Mouse (Mus musculus) kidney, embryonic 14.5 days (tissue): ENCODE data around the gene Nkx2-5. TPM values are rescaled to one million over a fixed set of nuclear protein-coding genes. Genes with fewer than 3 reads are reported as not detected.

Source experiments
- ATAC-seq: fragments of 200-750 bp; cut with Nextera tagmentation; 2 replicates; pipeline ENCODE4 v1.8.0; 2017; ENCODE audit warnings: moderate number of reproducible peaks, mild to moderate bottlenecking, moderate TSS enrichment, moderate library complexity; ENCODE audit not compliant: low FRiP score, low TSS enrichment
- H3K27ac ChIP-seq: fragments of 300-500 bp; sonication (generic); 2 replicates; pipeline ENCODE4 v1.5.1; 2014; ENCODE audit warnings: low read depth, mild to moderate bottlenecking, low read length, moderate library complexity, mixed read lengths
- H3K27me3 ChIP-seq: fragments of 300-500 bp; sonication (generic); 2 replicates; pipeline ENCODE4 v1.6.1; 2014; ENCODE audit warnings: mild to moderate bottlenecking, low read length; ENCODE audit not compliant: control insufficient read depth, insufficient read depth
- H3K36me3 ChIP-seq: fragments of 300-500 bp; sonication (generic); 2 replicates; pipeline ENCODE4 v1.6.1; 2014; ENCODE audit warnings: low read length, mixed read lengths; ENCODE audit not compliant: control insufficient read depth, insufficient read depth
- H3K4me1 ChIP-seq: fragments of 300-500 bp; sonication (generic); 2 replicates; pipeline ENCODE4 v1.6.1; 2014; ENCODE audit warnings: low read length, mixed read lengths; ENCODE audit not compliant: control insufficient read depth, insufficient read depth
- H3K4me2 ChIP-seq: fragments of 300-500 bp; sonication (generic); replicated peaks from 2 replicates; pipeline ENCODE4 v1.6.1; 2014; ENCODE audit warnings: low read depth, mild to moderate bottlenecking, low read length
- H3K4me3 ChIP-seq: fragments of 300-500 bp; sonication (generic); 2 replicates; pipeline ENCODE4 v1.5.1; 2014; ENCODE audit warnings: mild to moderate bottlenecking, low read length
- H3K9ac ChIP-seq: fragments of 300-500 bp; sonication (generic); 2 replicates; pipeline ENCODE4 v1.6.1; 2014; ENCODE audit warnings: low read depth, mild to moderate bottlenecking, low read length, moderate library complexity
- H3K9me3 ChIP-seq: fragments of 300-500 bp; sonication (generic); 2 replicates; pipeline ENCODE4 v1.6.1; 2016; ENCODE audit warnings: low read length; ENCODE audit not compliant: control insufficient read depth
- WGBS: fragments of 180-500 bp; shearing (Covaris S2); extraction: QIAGEN DNeasy Blood & Tissue Kit; methylation state at CpG from one replicate; pipeline ENCODE4 v1.1.7; 2014; 5-methylcytosine and 5-hydroxymethylcytosine counted together
- polyA plus RNA-seq: library from polyadenylated mRNA; unstranded; fragments of >200 nt; fragmentation: Nextera tagmentation; extraction: Ambion mirVana; gene quantifications from 2 replicates; pipeline ENCODE4 v1.2.1, GENCODE M21; 2014

Nkx2-5 gene
- polyA plus RNA-seq = not detected in 2 replicates

DNA sequence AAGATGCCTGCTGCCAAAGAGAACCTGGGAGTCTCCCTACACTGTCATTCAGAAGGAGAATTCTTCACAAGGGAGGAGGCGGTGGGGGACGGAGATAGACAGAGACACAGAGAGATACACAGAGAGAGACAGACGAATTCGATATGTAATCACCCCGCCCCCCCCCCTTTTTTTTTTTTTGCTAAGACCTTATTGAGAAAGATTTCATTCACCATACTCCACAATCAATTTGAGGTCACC is at the start of gene Nkx2-5:
Gene Nkx2-5 (minus strand): TSS at position 101 of the 240 bp plus-strand sequence.
- Histone ChIP-seq H3K27ac (no peak within 1 kb of the TSS), H3K4me2 (no peak within 1 kb of the TSS), H3K9me3 (no peaks in the 10 kb centered on the region), H3K4me3 (peak within 1 kb of the TSS; percentile 8; the same call in 1 of the 2 replicates), H3K9ac (no peak within 1 kb of the TSS), H3K36me3 (no peaks in the 10 kb centered on the region), H3K4me1 (peaks cover 3% of the 10 kb centered on the region; the same call in 1 of the 2 replicates), H3K27me3 (peaks cover 93% of the 10 kb centered on the region)
- ATAC-seq = no peak
- WGBS = 0% methylated on average over 5 of the region's 5 CpGs

DNA sequence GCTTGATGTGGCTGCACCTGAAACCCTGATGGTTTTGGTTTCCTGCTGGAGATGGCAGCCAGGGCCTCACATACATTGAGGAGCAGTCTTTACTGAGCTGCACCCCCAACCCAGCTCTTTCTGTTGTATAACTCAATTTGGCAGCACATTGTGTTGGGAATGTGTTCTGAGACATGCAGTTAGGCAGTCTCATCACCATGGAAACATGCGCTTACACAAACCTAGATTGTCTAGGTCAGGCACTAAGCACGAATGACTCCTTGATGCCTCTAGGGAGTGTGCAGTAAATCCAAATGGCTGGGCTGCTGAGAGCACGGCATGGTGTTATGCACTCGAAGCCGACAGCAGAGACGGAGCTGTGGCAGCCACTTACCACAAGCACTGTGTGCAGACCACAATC is 49.5 kb upstream of the Nkx2-5 start:
- Histone ChIP-seq H3K9me3 (no peaks in the 10 kb centered on the region; the same call in 1 of the 2 replicates), H3K4me1 (no peaks in the 10 kb centered on the region), H3K36me3 (no peaks in the 10 kb centered on the region), H3K27ac (no peak overlapping the region), H3K27me3 (no peaks in the 10 kb centered on the region; the same call in 1 of the 2 replicates), H3K4me2 (no peak overlapping the region), H3K9ac (no peak overlapping the region), H3K4me3 (no peak overlapping the region)
- 61% methylated on average over 6 of the region's 6 CpGs for WGBS
- no peak for ATAC-seq

GRCm38 (mm10) chr17:26893492-26893891 is 48.7 kb upstream of the Nkx2-5 start:
- Histone ChIP-seq H3K4me2 (no peak overlapping the region), H3K27ac (no peak overlapping the region), H3K36me3 (no peaks in the 10 kb centered on the region), H3K9me3 (no peaks in the 10 kb centered on the region; the same call in 1 of the 2 replicates), H3K4me3 (no peak overlapping the region), H3K9ac (no peak overlapping the region), H3K27me3 (no peaks in the 10 kb centered on the region; the same call in 1 of the 2 replicates), H3K4me1 (no peaks in the 10 kb centered on the region)
- 60% methylated on average over 6 of the region's 6 CpGs for WGBS
- no peak for ATAC-seq

DNA sequence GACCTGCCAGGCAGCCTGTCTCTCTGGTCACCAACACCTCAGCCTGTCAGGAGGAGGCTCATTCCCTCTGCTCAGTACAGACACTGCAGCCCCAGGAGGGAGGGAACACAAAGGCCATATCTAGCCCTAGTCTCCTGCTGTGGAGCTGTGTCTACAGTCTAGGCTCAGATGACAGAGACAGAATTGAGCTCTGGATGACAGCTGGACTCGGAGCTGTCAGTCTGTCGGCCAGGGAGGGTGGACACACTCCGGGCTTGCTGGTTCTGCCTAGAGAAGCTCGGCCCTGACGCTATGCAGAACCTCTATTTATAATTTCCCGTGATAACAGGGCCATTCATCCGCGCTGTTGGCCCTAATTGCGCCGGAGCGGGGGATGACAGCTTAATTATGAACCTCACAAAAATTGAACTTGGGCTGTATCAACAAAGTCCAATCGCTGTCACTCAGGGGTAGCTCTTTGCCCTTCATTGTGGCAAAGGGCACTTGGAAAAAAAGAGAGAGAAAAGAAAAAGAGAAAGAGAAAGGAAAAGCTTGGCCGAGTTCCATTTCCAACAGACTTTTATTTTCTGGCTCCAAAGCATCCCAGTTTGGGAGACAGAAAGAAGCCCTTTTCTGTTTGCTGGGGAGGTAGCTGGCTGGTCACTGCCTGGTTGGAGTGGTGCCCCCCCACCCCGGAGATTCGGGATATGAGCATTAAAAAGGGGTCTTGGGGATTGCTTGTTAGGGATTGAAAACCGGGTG is 48.0 kb upstream of the Nkx2-5 start:
- H3K4me1 ChIP-seq = no peaks in the 10 kb centered on the region
- WGBS = 47% methylated on average over 16 of the region's 16 CpGs
- H3K9me3 ChIP-seq = no peaks in the 10 kb centered on the region; the same call in 1 of the 2 replicates
- no peaks in the 10 kb centered on the region for H3K36me3 ChIP-seq
- H3K27ac ChIP-seq = no peak overlapping the region
- no peak overlapping the region for H3K9ac ChIP-seq
- no peak overlapping the region for H3K4me3 ChIP-seq
- no peak overlapping the region for H3K4me2 ChIP-seq
- no peaks in the 10 kb centered on the region; the same call in 1 of the 2 replicates for H3K27me3 ChIP-seq
- no peak for ATAC-seq

GRCm38 (mm10) chr17:26887926-26888325 is 43.1 kb upstream of the Nkx2-5 start:
- 19% methylated on average over 3 of the region's 3 CpGs for WGBS
- H3K27me3 ChIP-seq = peaks cover 7% of the 10 kb centered on the region; the same call in 1 of the 2 replicates
- no peak overlapping the region for H3K9ac ChIP-seq
- no peak overlapping the region for H3K27ac ChIP-seq
- no peak overlapping the region for H3K4me3 ChIP-seq
- no peak for ATAC-seq
- H3K4me2 ChIP-seq = no peak overlapping the region
- H3K36me3 ChIP-seq = no peaks in the 10 kb centered on the region
- H3K4me1 ChIP-seq = peaks cover 5% of the 10 kb centered on the region
- no peaks in the 10 kb centered on the region for H3K9me3 ChIP-seq

GRCm38 (mm10) chr17:26886047-26886749 is 41.4 kb upstream of the Nkx2-5 start:
- H3K27ac ChIP-seq = no peak overlapping the region
- H3K4me3 ChIP-seq = peak overlapping the region; percentile 40
- no peaks in the 10 kb centered on the region for H3K9me3 ChIP-seq
- peak; percentile 87 for ATAC-seq
- H3K36me3 ChIP-seq = no peaks in the 10 kb centered on the region
- WGBS = 9% methylated on average over 30 of the region's 30 CpGs
- peak overlapping the region; percentile 12; the same call in 1 of the 2 replicates for H3K9ac ChIP-seq
- H3K4me1 ChIP-seq = peaks cover 5% of the 10 kb centered on the region
- H3K4me2 ChIP-seq = peak overlapping the region; percentile 43
- peaks cover 7% of the 10 kb centered on the region; the same call in 1 of the 2 replicates for H3K27me3 ChIP-seq

DNA sequence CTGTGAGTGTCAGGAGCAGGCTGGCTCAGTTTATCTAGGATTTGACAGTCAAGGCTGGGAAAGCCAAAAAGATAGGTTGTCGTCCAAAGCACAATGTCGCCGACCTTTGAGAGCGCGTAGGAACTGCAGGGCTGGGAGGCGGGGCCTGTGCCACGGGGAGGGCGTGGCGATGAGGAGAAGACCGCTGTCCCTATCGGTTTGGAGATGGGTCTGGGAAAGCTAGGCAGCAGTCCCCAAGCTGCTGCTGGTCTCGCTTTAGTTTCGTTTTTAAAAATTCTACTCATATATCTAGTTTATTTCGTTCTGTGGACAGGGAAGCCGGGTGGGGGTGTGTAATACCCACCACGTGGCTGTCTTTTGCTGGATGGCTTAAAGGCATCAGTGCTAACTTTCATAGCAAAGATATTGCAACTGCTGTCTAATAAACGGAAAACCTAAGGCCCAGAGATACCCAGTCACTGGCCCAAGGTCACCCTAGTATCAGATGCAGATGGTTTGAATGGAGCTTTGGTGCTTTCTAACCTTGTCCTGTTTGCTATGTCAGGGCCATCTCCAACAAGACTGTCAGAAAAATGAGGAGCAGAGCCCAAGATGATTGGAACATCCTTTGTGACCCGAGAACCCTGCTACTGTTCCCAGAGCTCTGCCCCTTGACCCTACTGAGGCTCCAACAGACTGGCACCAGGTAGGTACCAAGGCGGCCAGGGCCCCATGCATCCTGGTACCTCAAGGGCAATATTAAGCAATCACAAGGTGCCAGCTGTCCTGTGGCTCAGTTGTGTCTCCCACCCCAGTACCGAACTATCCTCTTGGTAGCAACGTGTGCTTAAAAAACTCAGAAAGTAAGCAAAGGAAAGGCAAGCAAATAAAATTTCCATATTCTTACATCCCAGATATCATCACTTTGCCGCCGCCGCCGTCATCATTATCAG is 40.5 kb upstream of the Nkx2-5 start:
- WGBS = 20% methylated on average over 25 of the region's 25 CpGs
- peak overlapping the region; percentile 43 for H3K4me2 ChIP-seq
- peak; percentile 75 for ATAC-seq
- no peaks in the 10 kb centered on the region for H3K36me3 ChIP-seq
- H3K9ac ChIP-seq = peak overlapping the region; percentile 40
- H3K9me3 ChIP-seq = no peaks in the 10 kb centered on the region
- no peak overlapping the region for H3K27ac ChIP-seq
- H3K27me3 ChIP-seq = peaks cover 7% of the 10 kb centered on the region; the same call in 1 of the 2 replicates
- peak overlapping the region; percentile 40 for H3K4me3 ChIP-seq
- peaks cover 5% of the 10 kb centered on the region for H3K4me1 ChIP-seq

DNA sequence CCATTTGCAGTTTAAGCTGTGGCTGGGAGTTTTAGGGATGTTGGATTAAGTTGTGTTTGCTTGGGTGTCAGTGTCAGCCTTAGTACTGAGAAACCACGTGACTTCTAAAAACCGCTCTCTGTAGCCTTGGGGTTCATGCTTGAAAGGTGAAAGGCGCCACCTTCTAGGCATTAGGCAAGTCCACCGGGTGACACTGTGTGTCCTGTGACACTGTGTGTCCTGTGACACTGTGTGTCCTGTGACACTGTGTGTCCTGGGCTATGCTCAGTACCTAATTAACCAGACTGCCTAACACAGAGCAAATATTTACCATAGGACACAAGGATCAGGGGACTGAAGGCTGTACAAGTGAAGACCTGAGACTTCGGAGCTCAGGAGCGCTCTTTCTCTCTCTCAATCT is 38.8 kb upstream of the Nkx2-5 start:
- no peak overlapping the region for H3K4me2 ChIP-seq
- no peak overlapping the region for H3K4me3 ChIP-seq
- peaks cover 7% of the 10 kb centered on the region; the same call in 1 of the 2 replicates for H3K27me3 ChIP-seq
- no peaks in the 10 kb centered on the region for H3K9me3 ChIP-seq
- no peak overlapping the region for H3K27ac ChIP-seq
- WGBS = 77% methylated on average over 6 of the region's 6 CpGs
- H3K9ac ChIP-seq = no peak overlapping the region
- ATAC-seq = no peak
- peaks cover 5% of the 10 kb centered on the region for H3K4me1 ChIP-seq
- no peaks in the 10 kb centered on the region for H3K36me3 ChIP-seq
